8 mouse cellular contexts compared by ENCODE assay signal in genomic region chr13:112660574-112661381, GRCm38 (mm10). TPM values are rescaled to one million over a fixed set of nuclear protein-coding genes. Genes with fewer than 3 reads are reported as not detected.
DNase-seq lines count a peak whose midpoint lies in the region; ATAC-seq and TF ChIP-seq lines count a peak whose summit lies in the region.

Slc38a9 (plus strand) TSS chr13:112660751.

- H3K4me1 ChIP-seq in cortical plate, adult 2 months (ENCODE audit: control insufficient read depth, insufficient read depth, low read length) = no peaks in the 10 kb centered on the region

- H3K27ac ChIP-seq in cortical plate, adult 2 months (ENCODE audit: insufficient read depth, low read length) = 0 out of 2 replicates have a peak within 1 kb of the TSS, but pooled peaks have one; percentile 30

- ATAC-seq in activated CD4-positive, CD25-positive, alpha-beta regulatory T cell, adult 4 months = peak; percentile 99
- peak; percentile 97 for ATAC-seq in megakaryocyte progenitor cell, adult 5-6 weeks (replicated peaks; ENCODE audit: poor library complexity)

- no peak for TF ChIP-seq CTCF in cortical plate, adult 2 months (IDR thresholded peaks at IDR 0.05; ENCODE audit: extremely low read depth, insufficient read depth, low read length)

- H3K4me3 ChIP-seq in cortical plate, adult 2 months (ENCODE audit: insufficient read depth, low read length) = peak within 1 kb of the TSS; percentile 95

- peak; percentile 65; the same call in 1 of the 2 replicates for TF ChIP-seq POLR2A in cortical plate, adult 2 months (IDR thresholded peaks at IDR 0.05; ENCODE audit: extremely low read depth, insufficient read depth, low read length)

- peak; percentile 84 for DNase-seq in gastrocnemius, postnatal 10 days
- DNase-seq in induced T-regulatory cell, adult 2 months (ENCODE audit: low read depth) = peak; percentile 94
- DNase-seq in left cerebral cortex, adult 9 months (ENCODE audit: low spot score in 2 of 2) = peak; percentile 85 to 95
- DNase-seq in right cerebral cortex, postnatal 14 days = peak; percentile 92
- peak; percentile 86 to 92 for DNase-seq in urinary bladder, postnatal 36 days (ENCODE audit: low spot score in 2 of 2)

RNA-seq across cellular contexts. Expression of gene Slc38a9, which starts in this region (rescaled TPM):
- 10 to 100 TPM; 19.8 to 30.0 TPM for polyA plus RNA-seq in activated CD4-positive, CD25-positive, alpha-beta regulatory T cell, adult 4 months (2017; shearing (Covaris generic))
- polyA plus RNA-seq in cortical plate, adult 2 months (2012; rRNA removed) = 22.4 and 22.8 TPM in 2 replicates
- 1 to 10 TPM; 5.6 to 8.4 TPM for total RNA-seq in gastrocnemius, postnatal 10 days (2021)
- 20.0 and 24.2 TPM in 2 replicates for total RNA-seq in megakaryocyte progenitor cell, adult 5-6 weeks (2015)
- 11.1 and 17.8 TPM in 2 replicates for total RNA-seq in megakaryocyte progenitor cell, adult 5-6 weeks (2017)

Comparison
In these comparisons a context has a peak if more than half of its experiments do, and no peak if none do; other contexts are left out.
1. Peak in every context shown above with its lines: DNase-seq, ATAC-seq, H3K4me3 ChIP-seq and H3K27ac ChIP-seq.